8 mouse cellular contexts compared by ENCODE assay signal in genomic region chrX:151521786-151522522, GRCm38 (mm10). TPM values are rescaled to one million over a fixed set of nuclear protein-coding genes. Genes with fewer than 3 reads are reported as not detected.
DNase-seq lines count a peak whose midpoint lies in the region; ATAC-seq and TF ChIP-seq lines count a peak whose summit lies in the region.

No protein-coding gene starts in this region.

- H3K4me1 ChIP-seq in intestine, postnatal 0 days (replicated peaks; ENCODE audit: control insufficient read depth, insufficient read depth, low read length), result no peaks in the 10 kb centered on the region
- H3K4me1 ChIP-seq in liver, embryonic 16.5 days (ENCODE audit: control insufficient read depth, low read depth, low read length), result peaks cover 5% of the 10 kb centered on the region
- no peaks in the 10 kb centered on the region for H3K4me1 ChIP-seq in neural tube, embryonic 12.5 days

- peak overlapping the region; percentile 68 for H3K4me2 ChIP-seq in intestine, postnatal 0 days (replicated peaks; ENCODE audit: low read depth)
- peak overlapping the region; percentile 83 for H3K4me2 ChIP-seq in liver, embryonic 16.5 days (ENCODE audit: low read depth, low read length)
- peak overlapping the region; percentile 65 for H3K4me2 ChIP-seq in neural tube, embryonic 12.5 days (replicated peaks)

- 28% methylated on average over 25 of the region's 25 CpGs for WGBS in intestine, postnatal 0 days
- 18% methylated on average over 25 of the region's 25 CpGs for WGBS in liver, embryonic 16.5 days (ENCODE audit: insufficient replicate concordance)
- WGBS in neural tube, embryonic 12.5 days, result 20% methylated on average over 25 of the region's 25 CpGs

- peak overlapping the region; percentile 98; the same call in 1 of the 2 replicates for H3K27ac ChIP-seq in intestine, postnatal 0 days (ENCODE audit: low read depth, low read length)
- peak overlapping the region; percentile 17; the same call in 1 of the 2 replicates for H3K27ac ChIP-seq in liver, embryonic 16.5 days (ENCODE audit: low read length)
- no peak overlapping the region for H3K27ac ChIP-seq in neural tube, embryonic 12.5 days

- ATAC-seq in intestine, postnatal 0 days, result no peak
- ATAC-seq in liver, embryonic 16.5 days (ENCODE audit: low read depth), result no peak
- no peak for ATAC-seq in neural tube, embryonic 12.5 days (ENCODE audit: low FRiP score, low read depth)

- H3K4me3 ChIP-seq in intestine, postnatal 0 days (ENCODE audit: low read depth, low read length), result peak overlapping the region; percentile 52
- H3K4me3 ChIP-seq in liver, embryonic 16.5 days (ENCODE audit: low read depth, low read length), result peak overlapping the region; percentile 70
- H3K4me3 ChIP-seq in neural tube, embryonic 12.5 days, result peak overlapping the region; percentile 49

- no peaks in the 10 kb centered on the region for H3K9me3 ChIP-seq in intestine, postnatal 0 days (ENCODE audit: control insufficient read depth)
- no peaks in the 10 kb centered on the region for H3K9me3 ChIP-seq in liver, embryonic 16.5 days (replicated peaks; ENCODE audit: control insufficient read depth, low read length)
- no peaks in the 10 kb centered on the region for H3K9me3 ChIP-seq in neural tube, embryonic 12.5 days

- no peak for TF ChIP-seq CTCF in intestine, postnatal 0 days (IDR thresholded peaks at IDR 0.05; ENCODE audit: low read depth)

- no peaks in the 10 kb centered on the region for H3K36me3 ChIP-seq in intestine, postnatal 0 days (ENCODE audit: control insufficient read depth, insufficient read depth)
- no peaks in the 10 kb centered on the region; the same call in 1 of the 2 replicates for H3K36me3 ChIP-seq in liver, embryonic 16.5 days (ENCODE audit: control insufficient read depth, insufficient read depth)
- no peaks in the 10 kb centered on the region for H3K36me3 ChIP-seq in neural tube, embryonic 12.5 days

- H3K9ac ChIP-seq in intestine, postnatal 0 days (ENCODE audit: low read depth, low read length), result peak overlapping the region; percentile 71; the same call in 1 of the 2 replicates
- peak overlapping the region; percentile 80 for H3K9ac ChIP-seq in liver, embryonic 16.5 days (ENCODE audit: low read depth, low read length)
- H3K9ac ChIP-seq in neural tube, embryonic 12.5 days, result peak overlapping the region; percentile 67

- DNase-seq in urinary bladder, adult 2 months (ENCODE audit: low spot score), result peak; percentile 21
- no peak for DNase-seq in urinary bladder, postnatal 10 days (ENCODE audit: low spot score)
- peak; percentile 9 for DNase-seq in cerebellum, adult 8-10 months
- DNase-seq in gastrocnemius, postnatal 10 days, result peak; percentile 5
- no peak for DNase-seq in frontal cortex, postnatal 14 days (ENCODE audit: low spot score in 2 of 2)

- no peaks in the 10 kb centered on the region for H3K27me3 ChIP-seq in intestine, postnatal 0 days (replicated peaks; ENCODE audit: control insufficient read depth, insufficient read depth, low read length)
- H3K27me3 ChIP-seq in liver, embryonic 16.5 days (ENCODE audit: control insufficient read depth, insufficient read depth, low read depth, low read length), result no peaks in the 10 kb centered on the region
- no peaks in the 10 kb centered on the region for H3K27me3 ChIP-seq in neural tube, embryonic 12.5 days (replicated peaks)

RNA-seq across cellular contexts. Expression of gene Phf8, which starts 1.5 kb away (rescaled TPM):
- polyA plus RNA-seq in urinary bladder, adult 2 months (2012; rRNA removed), result 13.0 and 14.5 TPM in 2 replicates
- total RNA-seq in gastrocnemius, postnatal 10 days (2021), result 10 to 100 TPM; 12.2 to 12.5 TPM
- polyA plus RNA-seq in intestine, postnatal 0 days (2015; fragmentation: Nextera tagmentation; extraction: Ambion mirVana), result 7.5 and 7.9 TPM in 2 replicates
- polyA plus RNA-seq in liver, embryonic 16.5 days (2015; fragmentation: Nextera tagmentation; extraction: Ambion mirVana), result 6.5 and 7.9 TPM in 2 replicates
- 24.2 and 25.1 TPM in 2 replicates for polyA plus RNA-seq in neural tube, embryonic 12.5 days (2016; fragmentation: Nextera tagmentation; extraction: Ambion mirVana)

Comparison
In these comparisons a context has a peak if more than half of its experiments do, and no peak if none do; other contexts are left out.
1. DNase-seq: peak in urinary bladder, adult 2 months (single experiment), cerebellum, adult 8-10 months (single experiment) and gastrocnemius, postnatal 10 days (single experiment); none in urinary bladder, postnatal 10 days (single experiment) and frontal cortex, postnatal 14 days (0 of 2).
2. Peak in every context shown above with its lines, with median percentiles within 50 percentile points of each other: H3K4me2 ChIP-seq, H3K4me3 ChIP-seq and H3K9ac ChIP-seq.